Mouse (Mus musculus) intestine, embryonic 16.5 days (tissue): ENCODE data around the gene Cib4. TPM values are rescaled to one million over a fixed set of nuclear protein-coding genes. Genes with fewer than 3 reads are reported as not detected.

Source experiments
- ATAC-seq: fragments of 200-750 bp; cut with Nextera tagmentation; 2 replicates; pipeline ENCODE4 v1.8.0; 2017; ENCODE audit warnings: moderate TSS enrichment, moderate library complexity
- H3K27ac ChIP-seq: fragments of 300-500 bp; sonication (generic); 2 replicates; pipeline ENCODE4 v1.5.1; 2014; ENCODE audit warnings: mild to moderate bottlenecking, low read length
- H3K27me3 ChIP-seq: fragments of 300-500 bp; sonication (generic); replicated peaks from 2 replicates; pipeline ENCODE4 v1.6.1; 2014; ENCODE audit warnings: low read length, control low read depth, mixed read lengths; ENCODE audit not compliant: control insufficient read depth, insufficient read depth
- H3K36me3 ChIP-seq: fragments of 300-500 bp; sonication (generic); 2 replicates; pipeline ENCODE4 v1.6.1; 2014; ENCODE audit warnings: low read length, control low read depth; ENCODE audit not compliant: control insufficient read depth, insufficient read depth
- H3K4me1 ChIP-seq: fragments of 300-500 bp; sonication (generic); 2 replicates; pipeline ENCODE4 v1.6.1; 2014; ENCODE audit warnings: low read length, control low read depth, mixed read lengths; ENCODE audit not compliant: control insufficient read depth, insufficient read depth
- H3K4me2 ChIP-seq: fragments of 300-500 bp; sonication (generic); 2 replicates; pipeline ENCODE4 v1.6.1; 2014; ENCODE audit warnings: low read depth, low read length, control low read depth
- H3K4me3 ChIP-seq: fragments of 300-500 bp; sonication (generic); 2 replicates; pipeline ENCODE4 v1.5.1; 2014; ENCODE audit warnings: mild to moderate bottlenecking, low read length
- H3K9ac ChIP-seq: fragments of 300-500 bp; sonication (generic); 2 replicates; pipeline ENCODE4 v1.6.1; 2014; ENCODE audit warnings: low read depth, low read length
- H3K9me3 ChIP-seq: fragments of 300-500 bp; sonication (generic); 2 replicates; pipeline ENCODE4 v1.6.1; 2016; ENCODE audit warnings: low read length, control low read depth; ENCODE audit not compliant: control insufficient read depth
- WGBS: fragments of 180-500 bp; shearing (Covaris S2); extraction: QIAGEN DNeasy Blood & Tissue Kit; methylation state at CpG from one replicate; pipeline ENCODE4 v1.1.7; 2014; 5-methylcytosine and 5-hydroxymethylcytosine counted together
- polyA plus RNA-seq: library from polyadenylated mRNA; unstranded; fragments of >200 nt; fragmentation: Nextera tagmentation; extraction: Ambion mirVana; gene quantifications from 2 replicates; pipeline ENCODE4 v1.2.1, GENCODE M21; 2015

Cib4 gene
- polyA plus RNA-seq, 1 experiment from 2014 or later: not detected

DNA sequence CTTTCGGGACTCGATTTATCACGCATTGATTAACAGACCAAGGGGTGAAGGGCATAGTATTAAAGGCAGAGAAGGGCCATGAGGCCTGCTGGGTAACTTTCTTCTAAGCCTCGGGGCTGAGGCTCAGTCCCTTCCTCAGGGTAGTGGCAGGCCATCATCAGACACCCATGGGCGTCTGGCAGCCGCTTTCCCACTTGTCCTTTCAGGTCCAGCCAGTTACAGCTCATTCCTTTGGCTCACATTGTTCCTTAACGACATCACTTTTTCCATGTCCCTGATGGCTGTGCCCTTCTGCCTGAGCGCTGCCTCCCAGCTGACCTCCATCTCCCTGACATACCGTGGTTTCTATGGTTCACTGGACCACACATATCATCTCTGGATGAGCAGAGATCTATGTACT, 31.6 kb upstream of the Cib4 start:
- WGBS: 65% methylated on average over 9 of the region's 9 CpGs

DNA sequence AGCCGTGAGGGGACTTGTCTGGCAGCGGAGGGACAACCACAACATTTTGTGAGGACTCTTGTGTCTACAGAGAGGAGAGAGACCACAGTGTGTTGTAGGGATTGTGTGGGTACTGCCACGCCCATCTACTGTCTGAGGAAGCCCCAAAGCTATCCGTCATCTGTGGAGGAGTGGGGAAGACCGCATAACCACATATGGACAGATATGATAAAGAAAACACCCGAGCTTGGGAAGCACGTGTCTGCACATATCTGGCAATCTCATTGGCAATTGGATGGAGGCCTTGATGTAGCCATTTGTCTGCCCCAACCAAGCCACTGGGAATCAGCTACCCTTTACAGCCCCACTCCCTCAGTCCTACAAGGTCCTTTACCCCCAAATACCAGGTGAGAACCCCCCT, 30.6 kb upstream of the Cib4 start:
- no peak overlapping the region for H3K4me3 ChIP-seq
- no peaks in the 10 kb centered on the region for H3K27me3 ChIP-seq
- no peak overlapping the region for H3K9ac ChIP-seq
- no peaks in the 10 kb centered on the region for H3K9me3 ChIP-seq
- WGBS: 72% methylated on average over 7 of the region's 7 CpGs
- ATAC-seq: no peak
- no peak overlapping the region for H3K27ac ChIP-seq
- no peaks in the 10 kb centered on the region for H3K4me1 ChIP-seq
- H3K4me2 ChIP-seq: no peak overlapping the region
- H3K36me3 ChIP-seq: no peaks in the 10 kb centered on the region

More for the DNA sequence above, 31.6 kb upstream of the Cib4 start:
- no peak overlapping the region for H3K9ac ChIP-seq
- no peak overlapping the region for H3K4me3 ChIP-seq
- no peak overlapping the region for H3K27ac ChIP-seq
- H3K27me3 ChIP-seq: no peaks in the 10 kb centered on the region
- no peaks in the 10 kb centered on the region for H3K36me3 ChIP-seq
- H3K9me3 ChIP-seq: no peaks in the 10 kb centered on the region
- ATAC-seq: no peak
- no peaks in the 10 kb centered on the region for H3K4me1 ChIP-seq
- H3K4me2 ChIP-seq: no peak overlapping the region

DNA sequence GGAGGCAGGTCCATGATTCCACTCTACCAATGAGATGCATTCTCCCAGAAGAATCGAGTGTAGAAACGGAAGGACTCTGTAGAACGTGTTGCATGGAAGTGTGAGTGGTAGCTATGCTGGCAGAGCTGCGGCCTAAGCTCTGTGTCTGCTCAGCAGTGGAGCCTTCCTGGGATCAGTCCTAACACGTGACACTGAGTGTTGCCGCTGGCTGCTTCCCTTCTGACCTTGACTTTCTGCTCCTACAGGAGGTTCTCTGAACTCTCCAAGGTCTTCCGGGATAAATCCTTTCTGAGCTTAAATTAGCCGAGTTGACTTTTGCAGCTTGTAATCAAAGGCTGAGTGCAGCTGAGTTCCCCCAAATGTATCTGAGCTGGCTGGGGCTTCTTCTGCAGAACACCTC, 28.7 kb upstream of the Cib4 start:
- no peak for ATAC-seq
- Histone ChIP-seq H3K27ac (no peak overlapping the region), H3K4me1 (no peaks in the 10 kb centered on the region), H3K36me3 (no peaks in the 10 kb centered on the region), H3K9ac (no peak overlapping the region), H3K4me2 (no peak overlapping the region), H3K4me3 (no peak overlapping the region), H3K9me3 (no peaks in the 10 kb centered on the region), H3K27me3 (no peaks in the 10 kb centered on the region)
- WGBS: 88% methylated on average over 8 of the region's 8 CpGs

DNA sequence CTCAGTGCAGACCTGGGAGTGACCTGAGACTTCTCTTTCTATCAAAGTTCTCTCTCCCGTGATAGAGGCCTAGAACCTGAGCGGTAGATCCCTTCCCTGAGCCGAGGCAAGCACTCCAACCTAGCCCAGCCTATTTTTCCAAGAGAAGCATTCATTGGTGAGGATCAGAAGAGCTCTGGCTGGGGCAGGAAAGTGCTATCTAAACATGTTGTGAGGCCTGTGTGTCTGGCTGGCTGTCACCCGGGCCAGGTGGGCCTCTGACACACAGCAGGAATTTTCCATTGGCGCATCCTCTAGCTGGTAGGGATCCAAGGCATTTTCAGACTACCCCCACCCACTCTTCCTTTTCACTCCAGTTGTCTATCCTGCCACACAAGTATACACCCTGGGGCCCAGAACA, 26.2 kb upstream of the Cib4 start:
- ATAC-seq: 0 out of 2 replicates have a peak, but pooled peaks have one; percentile 38
- H3K4me1 ChIP-seq: no peaks in the 10 kb centered on the region
- H3K4me2 ChIP-seq: no peak overlapping the region
- H3K27me3 ChIP-seq: no peaks in the 10 kb centered on the region
- no peaks in the 10 kb centered on the region for H3K9me3 ChIP-seq
- peak overlapping the region; percentile 73 for H3K27ac ChIP-seq
- WGBS: 49% methylated on average over 5 of the region's 5 CpGs
- no peaks in the 10 kb centered on the region for H3K36me3 ChIP-seq
- no peak overlapping the region for H3K4me3 ChIP-seq
- no peak overlapping the region; the same call in 1 of the 2 replicates for H3K9ac ChIP-seq

DNA sequence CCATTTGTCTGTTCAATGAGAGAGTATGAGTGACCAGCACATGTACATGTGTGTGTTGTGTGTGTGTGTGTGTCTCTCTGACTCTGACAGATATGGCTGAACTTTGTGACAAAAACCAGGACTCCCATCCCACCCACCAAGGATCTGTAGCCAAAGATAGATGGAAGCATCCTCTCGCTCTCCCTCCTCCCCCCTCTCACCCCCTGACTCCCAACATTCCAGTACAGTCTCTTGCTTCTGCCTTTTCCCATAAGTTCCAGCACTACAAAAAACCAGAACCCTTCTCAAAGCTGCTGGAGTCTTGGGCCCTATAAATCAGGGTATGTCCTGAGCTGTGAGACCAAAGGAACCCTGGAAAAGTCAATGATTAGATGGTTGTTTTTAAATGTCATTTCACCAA, 22.8 kb upstream of the Cib4 start:
- H3K27me3 ChIP-seq: no peaks in the 10 kb centered on the region
- no peaks in the 10 kb centered on the region for H3K4me1 ChIP-seq
- ATAC-seq: peak; percentile 33; the same call in 1 of the 2 replicates
- H3K4me3 ChIP-seq: no peak overlapping the region
- H3K36me3 ChIP-seq: no peaks in the 10 kb centered on the region
- no peaks in the 10 kb centered on the region for H3K9me3 ChIP-seq
- no peak overlapping the region for H3K27ac ChIP-seq
- H3K4me2 ChIP-seq: no peak overlapping the region
- 52% methylated on average over 1 of the region's 1 CpGs for WGBS
- no peak overlapping the region for H3K9ac ChIP-seq

DNA sequence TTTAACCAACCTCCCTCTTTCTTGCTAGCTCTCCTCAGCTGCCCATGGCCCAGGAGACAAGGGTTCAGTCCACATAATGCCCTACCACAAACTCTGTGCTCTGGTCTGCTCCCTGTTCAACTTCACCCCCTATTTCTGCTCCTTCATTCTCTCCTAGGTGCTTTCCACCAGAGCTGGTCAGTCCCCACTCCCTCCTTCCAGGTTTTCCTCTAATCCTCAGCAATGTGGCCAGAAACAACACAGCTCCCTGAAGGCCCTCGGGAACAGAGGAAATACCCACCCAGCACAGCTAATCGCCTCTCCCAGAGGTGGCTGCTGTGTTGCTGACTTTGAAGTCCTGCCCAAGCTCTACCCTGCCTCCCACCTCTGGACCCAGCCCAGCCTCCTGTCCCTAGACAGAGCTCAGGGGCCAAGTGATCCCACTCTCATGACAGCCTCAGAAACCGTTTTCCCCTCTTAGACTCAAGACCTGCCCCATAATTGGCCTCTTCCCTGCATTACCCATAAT, 14.4 kb upstream of the Cib4 start:
- WGBS: 34% methylated on average over 3 of the region's 3 CpGs
- H3K36me3 ChIP-seq: no peaks in the 10 kb centered on the region
- H3K4me3 ChIP-seq: no peak overlapping the region
- H3K9me3 ChIP-seq: no peaks in the 10 kb centered on the region
- no peak for ATAC-seq
- peaks cover 3% of the 10 kb centered on the region; the same call in 1 of the 2 replicates for H3K4me1 ChIP-seq
- H3K27ac ChIP-seq: no peak overlapping the region
- H3K27me3 ChIP-seq: no peaks in the 10 kb centered on the region
- H3K4me2 ChIP-seq: no peak overlapping the region
- no peak overlapping the region for H3K9ac ChIP-seq

DNA sequence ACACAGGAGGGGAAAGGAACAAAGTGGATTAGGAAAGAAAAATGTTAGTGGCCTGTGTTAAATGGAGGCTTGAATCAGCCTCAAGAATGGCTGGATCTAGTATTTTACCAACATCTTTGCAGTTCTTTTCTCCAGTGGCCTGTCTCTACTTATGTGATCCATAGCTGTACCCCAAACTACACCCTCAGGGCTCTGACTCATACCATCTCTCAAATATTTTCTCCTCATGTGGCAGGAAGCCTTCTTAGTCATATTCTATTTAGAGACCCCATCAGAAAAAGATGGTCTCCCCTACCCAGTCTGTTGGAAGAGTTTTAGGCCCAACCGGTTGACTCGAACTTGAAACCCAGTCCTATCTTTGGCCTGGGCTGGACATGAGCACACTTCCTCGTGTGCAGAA, 13.8 kb upstream of the Cib4 start:
- Histone ChIP-seq H3K9ac (no peak overlapping the region), H3K27ac (no peak overlapping the region), H3K4me2 (no peak overlapping the region), H3K36me3 (no peaks in the 10 kb centered on the region), H3K27me3 (no peaks in the 10 kb centered on the region), H3K4me1 (peaks cover 3% of the 10 kb centered on the region; the same call in 1 of the 2 replicates), H3K9me3 (no peaks in the 10 kb centered on the region), H3K4me3 (no peak overlapping the region)
- 86% methylated on average over 3 of the region's 3 CpGs for WGBS
- ATAC-seq: no peak

DNA sequence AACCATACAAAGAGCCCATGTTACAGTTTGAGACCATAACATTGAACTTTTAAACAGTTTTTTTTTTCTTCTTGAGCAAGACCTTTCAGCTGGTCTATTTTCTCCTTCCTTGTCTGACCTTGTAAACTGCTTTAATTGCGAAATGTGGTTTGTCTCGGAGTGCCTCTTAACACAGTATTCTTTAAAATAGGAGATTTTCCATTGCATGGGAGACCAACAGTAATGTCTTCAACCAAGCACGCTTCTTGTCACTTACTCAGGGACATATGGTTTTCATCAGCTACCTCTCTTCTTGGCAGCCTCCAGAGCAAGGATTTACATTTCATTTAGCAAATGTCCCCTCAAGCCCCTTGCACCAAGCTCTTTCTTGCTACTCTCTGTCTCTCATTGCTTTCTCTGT, 10.6 kb upstream of the Cib4 start:
- peaks cover 3% of the 10 kb centered on the region; the same call in 1 of the 2 replicates for H3K4me1 ChIP-seq
- WGBS: 47% methylated on average over 3 of the region's 3 CpGs
- H3K9ac ChIP-seq: no peak overlapping the region
- no peaks in the 10 kb centered on the region for H3K9me3 ChIP-seq
- ATAC-seq: no peak
- H3K36me3 ChIP-seq: no peaks in the 10 kb centered on the region
- H3K4me2 ChIP-seq: no peak overlapping the region
- peak overlapping the region; percentile 39 for H3K27ac ChIP-seq
- H3K4me3 ChIP-seq: no peak overlapping the region
- H3K27me3 ChIP-seq: no peaks in the 10 kb centered on the region

DNA sequence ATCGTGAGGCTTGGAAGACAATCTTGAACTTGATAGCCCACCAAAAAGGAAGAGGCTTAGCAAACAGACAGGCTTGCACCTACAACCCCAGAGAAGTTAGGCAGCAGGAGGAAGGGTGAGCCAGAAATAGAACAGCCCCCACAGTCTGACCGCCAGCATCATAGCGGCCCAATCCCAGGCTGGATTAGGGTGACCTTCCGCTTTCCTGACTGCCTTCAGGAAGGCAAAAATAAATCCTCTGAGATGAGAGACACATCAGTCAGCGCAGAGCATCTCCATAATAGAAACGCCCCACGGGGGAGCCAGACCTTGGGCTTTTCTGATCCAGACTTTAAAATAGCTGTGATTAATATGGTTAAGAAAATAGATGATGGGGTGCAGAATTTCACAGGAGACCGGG, 9.3 kb upstream of the Cib4 start:
- Histone ChIP-seq H3K4me1 (peaks cover 3% of the 10 kb centered on the region; the same call in 1 of the 2 replicates), H3K27ac (no peak overlapping the region), H3K36me3 (no peaks in the 10 kb centered on the region), H3K27me3 (no peaks in the 10 kb centered on the region), H3K4me3 (no peak overlapping the region), H3K4me2 (no peak overlapping the region), H3K9ac (no peak overlapping the region), H3K9me3 (no peaks in the 10 kb centered on the region)
- 67% methylated on average over 8 of the region's 8 CpGs for WGBS
- ATAC-seq: no peak

DNA sequence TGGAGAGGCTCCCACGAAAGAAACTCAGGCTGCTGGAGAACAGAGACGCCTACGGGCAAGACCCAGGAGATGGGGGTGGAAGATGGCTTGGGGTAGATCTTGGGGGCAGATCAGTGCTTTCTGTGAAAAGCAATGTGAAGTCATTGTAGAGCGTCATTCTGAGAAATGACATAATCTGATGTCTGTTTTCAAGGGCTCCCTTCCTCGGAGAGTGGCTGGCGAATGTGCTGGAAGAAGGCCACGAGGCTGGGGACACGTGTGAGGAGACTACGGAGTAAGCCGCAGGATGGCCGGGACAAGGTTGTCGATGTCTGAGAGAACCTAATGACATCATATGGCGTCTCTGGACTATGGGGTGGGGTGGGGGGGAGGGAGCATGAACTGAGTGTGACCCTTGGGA, 8.3 kb upstream of the Cib4 start:
- Histone ChIP-seq H3K27me3 (no peaks in the 10 kb centered on the region), H3K36me3 (no peaks in the 10 kb centered on the region), H3K9me3 (no peaks in the 10 kb centered on the region), H3K9ac (no peak overlapping the region), H3K4me2 (no peak overlapping the region), H3K4me1 (peaks cover 3% of the 10 kb centered on the region; the same call in 1 of the 2 replicates), H3K4me3 (no peak overlapping the region), H3K27ac (no peak overlapping the region)
- 89% methylated on average over 13 of the region's 13 CpGs for WGBS
- ATAC-seq: no peak
